Mouse (Mus musculus) liver, embryonic 14.5 days (tissue): ENCODE results near the gene Ceacam19. TPM values are rescaled to one million over a fixed set of nuclear protein-coding genes. Genes with fewer than 3 reads are reported as not detected.

Source experiments
- ATAC-seq: fragments of 200-750 bp; cut with Nextera tagmentation; 2 replicates; pipeline ENCODE4 v1.8.0; 2017; ENCODE audit warnings: moderate number of reproducible peaks, mild to moderate bottlenecking, moderate library complexity; ENCODE audit not compliant: insufficient read depth
- DNase-seq, 3 experiments: peaks; one replicate each; pipeline ENCODE4 v3.0.0-alpha.2; 2012 to 2013; ENCODE audit warnings: low read depth in 3 of 3, low spot score in 3 of 3
- H3K27ac ChIP-seq: fragments of 300-500 bp; sonication (generic); 2 replicates; pipeline ENCODE4 v1.5.1; 2014; ENCODE audit warnings: moderate library complexity, mild to moderate bottlenecking, control low read depth, inconsistent platforms
- H3K27me3 ChIP-seq: fragments of 300-500 bp; sonication (generic); 2 replicates; pipeline ENCODE4 v1.6.1; 2014; ENCODE audit warnings: mild to moderate bottlenecking, low read length, moderate library complexity; ENCODE audit not compliant: control insufficient read depth, insufficient read depth
- H3K36me3 ChIP-seq: fragments of 300-500 bp; sonication (generic); replicated peaks from 2 replicates; pipeline ENCODE4 v1.6.1; 2014; ENCODE audit warnings: low read depth; ENCODE audit not compliant: control insufficient read depth, insufficient read depth
- H3K4me1 ChIP-seq, 2 experiments: fragments of 200-500 bp in 1 of 2; fragments of 300-500 bp in 1 of 2; sonication (generic) in 1 of 2; replicated peaks; 2 replicates each; pipeline ENCODE4 v1.6.1; 2012 to 2014; ENCODE audit warnings: antibody characterized with exemption in 1 of 2, inconsistent platforms in 1 of 2, low read length in 1 of 2; ENCODE audit not compliant: control insufficient read depth in 2 of 2, insufficient read depth in 2 of 2
- H3K4me2 ChIP-seq: fragments of 300-500 bp; sonication (generic); 2 replicates; pipeline ENCODE4 v1.6.1; 2014; ENCODE audit warnings: low read depth, mild to moderate bottlenecking, control low read depth, moderate library complexity
- H3K4me3 ChIP-seq, 2 experiments: fragments of 200-500 bp in 1 of 2; fragments of 300-500 bp in 1 of 2; sonication (generic) in 1 of 2; 2 replicates each; pipeline ENCODE4 v1.5.1; 2012 to 2014; ENCODE audit warnings: low read depth in 2 of 2, low read length in 2 of 2, mild to moderate bottlenecking in 2 of 2, control low read depth in 1 of 2, inconsistent platforms in 1 of 2, moderate library complexity in 1 of 2; ENCODE audit not compliant: insufficient read depth in 1 of 2
- H3K9ac ChIP-seq: fragments of 300-500 bp; sonication (generic); replicated peaks from 2 replicates; pipeline ENCODE4 v1.6.1; 2014; ENCODE audit warnings: mild to moderate bottlenecking, control low read depth, moderate library complexity
- H3K9me3 ChIP-seq: fragments of 300-500 bp; sonication (generic); 2 replicates; pipeline ENCODE4 v1.6.1; 2016; ENCODE audit warnings: low read length, mixed read lengths; ENCODE audit not compliant: control insufficient read depth
- CTCF ChIP-seq: IDR thresholded peaks from 2 replicates; pipeline ENCODE4 v1.5.1; 2016; ENCODE audit warnings: antibody characterized with exemption, low read depth, control low read depth
- EP300 ChIP-seq: IDR thresholded peaks from 2 replicates; pipeline ENCODE4 v1.6.1; 2016; ENCODE audit warnings: antibody characterized with exemption, low read depth
- WGBS: fragments of 180-500 bp; shearing (Covaris S2); extraction: QIAGEN DNeasy Blood & Tissue Kit; methylation state at CpG from one replicate; pipeline ENCODE4 v1.1.7; 2014; ENCODE audit not compliant: insufficient replicate concordance; 5-methylcytosine and 5-hydroxymethylcytosine counted together
- polyA plus RNA-seq, 2 experiments: library from polyadenylated mRNA; depleted of rRNA in 1 of 2; stranded (reverse) in 1 of 2; unstranded in 1 of 2; fragments of >200 nt; fragmentation: Nextera tagmentation in 1 of 2; extraction: Ambion mirVana in 1 of 2; gene quantifications; 2 replicates each; pipeline versions ENCODE4 v1.2.1 to v1.2.3; 2012 to 2014

Gene Ceacam19
- polyA plus RNA-seq, 2 experiments, result 0.01 TPM; not detected in 1

GRCm38 (mm10) chr7:19841686-19842413 is 45.9 kb downstream of the Ceacam19 start:
- ATAC-seq, result peak; percentile 73
- 66% methylated on average over 21 of the region's 21 CpGs for WGBS
- DNase-seq, result no peak
- Histone ChIP-seq H3K4me1 (peaks cover 0 to 11% of the 10 kb centered on the region in 2 experiments; a peak in 2 of 4 replicates), H3K9ac (no peak overlapping the region), H3K27me3 (no peaks in the 10 kb centered on the region), H3K9me3 (no peaks in the 10 kb centered on the region), H3K4me3 (no peak overlapping the region), H3K36me3 (no peaks in the 10 kb centered on the region), H3K27ac (no peak overlapping the region), H3K4me2 (no peak overlapping the region)
- no peak for TF ChIP-seq EP300
- no peak for TF ChIP-seq CTCF

- TF ChIP-seq CTCF, result no peak
- no peak for TF ChIP-seq EP300
- no peak overlapping the region for H3K4me2 ChIP-seq
- H3K4me1 ChIP-seq, result peaks cover 0 to 11% of the 10 kb centered on the region in 2 experiments; a peak in 2 of 4 replicates
- H3K4me3 ChIP-seq, result no peak overlapping the region
- H3K9me3 ChIP-seq, result no peaks in the 10 kb centered on the region
- H3K27ac ChIP-seq, result no peak overlapping the region
- no peaks in the 10 kb centered on the region for H3K36me3 ChIP-seq
- H3K9ac ChIP-seq, result no peak overlapping the region
- no peaks in the 10 kb centered on the region for H3K27me3 ChIP-seq
- 57% methylated on average over 3 of the region's 3 CpGs for WGBS
- ATAC-seq (no peak), DNase-seq (no peak)
These were observed 46.8 kb downstream of the Ceacam19 start for GRCm38 (mm10) chr7:19840936-19841335.

- ATAC-seq (no peak), DNase-seq (no peak)
- 58% methylated on average over 4 of the region's 4 CpGs for WGBS
- Histone ChIP-seq H3K4me3 (no peak overlapping the region), H3K36me3 (no peaks in the 10 kb centered on the region), H3K4me2 (no peak overlapping the region), H3K27ac (no peak overlapping the region), H3K9ac (no peak overlapping the region), H3K4me1 (peaks cover 0 to 11% of the 10 kb centered on the region in 2 experiments; a peak in 2 of 4 replicates), H3K9me3 (no peaks in the 10 kb centered on the region), H3K27me3 (no peaks in the 10 kb centered on the region)
- TF ChIP-seq CTCF (no peak), EP300 (no peak)
These were observed 47.4 kb downstream of the Ceacam19 start for GRCm38 (mm10) chr7:19840371-19840770.

GRCm38 (mm10) chr7:19836843-19837242 is 50.9 kb downstream of the Ceacam19 start:
- Histone ChIP-seq H3K4me3 (no peak overlapping the region), H3K27me3 (no peaks in the 10 kb centered on the region), H3K27ac (no peak overlapping the region), H3K4me1 (no peaks in the 10 kb centered on the region; a peak in 1 of 4 replicates), H3K36me3 (no peaks in the 10 kb centered on the region), H3K4me2 (no peak overlapping the region), H3K9ac (no peak overlapping the region), H3K9me3 (no peaks in the 10 kb centered on the region)
- no peak for DNase-seq
- TF ChIP-seq EP300 (no peak), CTCF (no peak)
- 19% methylated on average over 3 of the region's 3 CpGs for WGBS
- no peak for ATAC-seq

- TF ChIP-seq CTCF (peak; percentile 23; the same call in 1 of the 2 replicates), EP300 (no peak)
- Histone ChIP-seq H3K4me2 (no peak overlapping the region), H3K9ac (no peak overlapping the region), H3K27me3 (no peaks in the 10 kb centered on the region), H3K4me1 (peaks cover 0 to 5% of the 10 kb centered on the region in 2 experiments; a peak in 2 of 4 replicates), H3K4me3 (no peak overlapping the region), H3K36me3 (no peaks in the 10 kb centered on the region), H3K9me3 (no peaks in the 10 kb centered on the region), H3K27ac (no peak overlapping the region)
- DNase-seq, result no peak
- ATAC-seq, result no peak
- 46% methylated on average over 3 of the region's 3 CpGs for WGBS
These were observed 53.7 kb downstream of the Ceacam19 start for GRCm38 (mm10) chr7:19834055-19834454.
